Mouse (Mus musculus) liver, embryonic 11.5 days (tissue): Measurements from ENCODE around the gene Tnnc2. TPM values are rescaled to one million over a fixed set of nuclear protein-coding genes. Genes with fewer than 3 reads are reported as not detected.

Experiments
- ATAC-seq: fragments of 200-750 bp; cut with Nextera tagmentation; replicated peaks from 2 replicates; pipeline ENCODE4 v1.8.0; 2017; ENCODE audit warnings: moderate number of reproducible peaks, mild to moderate bottlenecking, moderate TSS enrichment, moderate library complexity; ENCODE audit not compliant: low FRiP score
- DNase-seq: peaks from one replicate; pipeline ENCODE4 v3.0.0-alpha.2; 2017; ENCODE audit warnings: low spot score
- H3K27ac ChIP-seq: fragments of 300-500 bp; sonication (generic); 2 replicates; pipeline ENCODE4 v1.5.1; 2014; ENCODE audit warnings: mild to moderate bottlenecking, low read depth, low read length, control low read depth
- H3K27me3 ChIP-seq: fragments of 300-500 bp; sonication (generic); replicated peaks from 2 replicates; pipeline ENCODE4 v1.6.1; 2014; ENCODE audit warnings: low read length, mixed read lengths; ENCODE audit not compliant: control insufficient read depth, insufficient read depth
- H3K36me3 ChIP-seq: fragments of 300-500 bp; sonication (generic); 2 replicates; pipeline ENCODE4 v1.6.1; 2014; ENCODE audit warnings: mild to moderate bottlenecking, low read length, moderate library complexity, mixed read lengths; ENCODE audit not compliant: control insufficient read depth, insufficient read depth
- H3K4me1 ChIP-seq: fragments of 300-500 bp; sonication (generic); replicated peaks from 2 replicates; pipeline ENCODE4 v1.6.1; 2014; ENCODE audit warnings: low read length, mixed read lengths; ENCODE audit not compliant: control insufficient read depth, insufficient read depth
- H3K4me2 ChIP-seq: fragments of 300-500 bp; sonication (generic); 2 replicates; pipeline ENCODE4 v1.6.1; 2014; ENCODE audit warnings: mild to moderate bottlenecking, control low read depth, moderate library complexity
- H3K4me3 ChIP-seq: fragments of 300-500 bp; sonication (generic); 2 replicates; pipeline ENCODE4 v1.5.1; 2014; ENCODE audit warnings: low read depth, low read length, control low read depth
- H3K9ac ChIP-seq: fragments of 300-500 bp; sonication (generic); 2 replicates; pipeline ENCODE4 v1.6.1; 2014; ENCODE audit warnings: low read depth, low read length, control low read depth
- H3K9me3 ChIP-seq: fragments of 300-500 bp; sonication (generic); 2 replicates; pipeline ENCODE4 v1.6.1; 2016; ENCODE audit warnings: low read length, inconsistent platforms, mixed read lengths; ENCODE audit not compliant: control insufficient read depth
- WGBS: fragments of 180-500 bp; shearing (Covaris S2); extraction: QIAGEN DNeasy Blood & Tissue Kit; methylation state at CpG from one replicate; pipeline ENCODE4 v1.1.7; 2014; 5-methylcytosine and 5-hydroxymethylcytosine counted together
- polyA plus RNA-seq: library from polyadenylated mRNA; unstranded; fragments of >200 nt; fragmentation: Nextera tagmentation; extraction: Ambion mirVana; gene quantifications from 2 replicates; pipeline ENCODE4 v1.2.1, GENCODE M21; 2014

Gene Tnnc2
- polyA plus RNA-seq, 1 experiment from 2014 or later, result 0.47 TPM

DNA sequence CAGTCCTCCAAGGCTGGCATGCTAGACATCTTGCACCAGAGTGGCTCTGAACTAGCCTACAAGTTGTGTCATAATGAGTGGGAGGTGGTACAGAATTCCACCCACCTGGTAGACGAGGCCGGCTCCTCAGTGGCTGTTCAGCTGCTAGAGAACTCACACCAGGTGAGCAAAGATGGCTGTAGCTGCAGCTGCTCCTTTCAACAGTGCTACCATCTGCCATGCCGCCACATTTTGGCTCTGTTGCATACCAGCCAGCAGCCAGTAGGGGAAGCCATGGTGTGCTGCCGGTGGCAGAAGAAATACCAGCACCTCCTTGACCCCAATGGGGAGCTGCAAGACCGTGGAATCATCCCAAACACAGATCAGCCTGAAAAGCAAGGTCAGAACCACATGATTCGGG is 41.3 kb upstream of the Tnnc2 start:
- ATAC-seq, result no peak
- WGBS, result 87% methylated on average over 6 of the region's 6 CpGs
- Histone ChIP-seq H3K4me2 (no peak overlapping the region), H3K27me3 (no peaks in the 10 kb centered on the region), H3K4me1 (peaks cover 7% of the 10 kb centered on the region), H3K9ac (no peak overlapping the region), H3K9me3 (no peaks in the 10 kb centered on the region), H3K4me3 (no peak overlapping the region), H3K36me3 (peaks cover 10% of the 10 kb centered on the region), H3K27ac (no peak overlapping the region)
- DNase-seq, result no peak

DNA sequence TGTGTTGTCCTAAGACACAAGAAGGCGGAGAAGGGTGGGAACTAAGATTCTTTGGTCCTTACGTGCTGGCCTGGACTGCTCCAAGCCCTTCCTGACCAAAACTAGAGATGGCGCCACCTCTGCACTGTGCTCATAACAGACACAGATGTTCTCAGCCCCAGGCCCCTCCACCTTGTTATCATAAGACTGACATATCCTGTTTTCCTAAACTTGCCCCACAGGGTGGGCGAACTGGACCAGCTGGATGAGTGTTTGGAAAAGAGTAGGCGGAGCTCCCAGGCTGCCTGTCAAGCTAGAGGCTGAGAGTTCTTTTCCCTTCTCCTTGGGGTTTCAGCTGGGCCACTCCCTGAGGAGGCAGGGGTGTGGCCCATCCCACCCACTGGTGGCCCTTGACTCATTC is 37.9 kb upstream of the Tnnc2 start:
- DNase-seq (no peak), ATAC-seq (no peak)
- 0 out of 2 replicates have a peak overlapping the region, but pooled peaks have one; percentile 5 for H3K27ac ChIP-seq

DNA sequence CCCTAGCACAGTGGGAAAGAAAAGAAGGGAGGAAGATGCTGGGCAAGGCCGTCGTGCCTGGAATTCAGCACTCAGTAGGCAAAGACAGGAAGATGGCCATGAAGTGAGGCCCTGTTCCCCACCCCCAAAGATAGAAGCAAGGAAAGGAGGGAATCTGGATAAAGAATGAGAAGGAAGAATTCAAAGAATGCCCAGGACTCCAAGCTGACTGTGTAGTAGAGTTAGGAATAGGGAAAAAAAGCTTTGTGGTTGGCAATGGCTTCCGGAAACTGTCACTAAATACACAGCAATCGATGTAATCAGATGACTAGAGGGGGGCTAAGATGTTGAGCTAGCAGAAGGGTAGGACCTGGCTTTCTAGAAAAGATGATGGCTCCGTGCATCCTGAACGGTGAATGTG is 37.4 kb upstream of the Tnnc2 start:
- Histone ChIP-seq H3K4me2 (no peak overlapping the region), H3K36me3 (0 out of 2 replicates have a peak, but pooled peaks cover 3% of the 10 kb centered on the region), H3K27me3 (no peaks in the 10 kb centered on the region), H3K9me3 (no peaks in the 10 kb centered on the region), H3K4me3 (no peak overlapping the region), H3K27ac (no peak overlapping the region), H3K9ac (no peak overlapping the region), H3K4me1 (peaks cover 6% of the 10 kb centered on the region; the same call in 1 of the 2 replicates)
- ATAC-seq (no peak), DNase-seq (no peak)
- 80% methylated on average over 6 of the region's 6 CpGs for WGBS

More for the DNA sequence above, 37.9 kb upstream of the Tnnc2 start:
- no peaks in the 10 kb centered on the region for H3K27me3 ChIP-seq
- H3K4me2 ChIP-seq, result no peak overlapping the region
- H3K9ac ChIP-seq, result no peak overlapping the region
- H3K4me3 ChIP-seq, result no peak overlapping the region
- WGBS, result 80% methylated on average over 5 of the region's 5 CpGs
- H3K9me3 ChIP-seq, result no peaks in the 10 kb centered on the region
- 0 out of 2 replicates have a peak, but pooled peaks cover 2% of the 10 kb centered on the region for H3K36me3 ChIP-seq
- H3K4me1 ChIP-seq, result peaks cover 6% of the 10 kb centered on the region; the same call in 1 of the 2 replicates

DNA sequence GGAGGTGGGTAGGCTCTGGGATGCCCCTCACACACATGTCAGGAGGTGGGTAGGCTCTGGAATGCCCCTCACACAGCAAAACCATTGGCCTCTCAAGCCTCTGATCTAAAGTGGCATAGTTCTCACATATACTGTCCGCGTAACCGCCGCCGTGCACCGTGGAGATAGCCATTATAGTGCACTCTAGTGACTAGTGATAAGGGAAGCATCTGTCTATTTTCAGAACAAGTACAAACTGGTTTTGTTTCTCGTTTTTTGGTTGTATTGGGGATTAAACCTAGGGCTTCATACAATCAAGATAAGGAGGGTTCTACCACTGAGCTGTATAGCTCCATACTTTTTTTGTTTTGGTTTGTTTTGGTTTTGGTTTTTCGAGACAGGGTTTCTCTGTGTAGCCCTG is 36.1 kb upstream of the Tnnc2 start:
- H3K36me3 ChIP-seq, result 0 out of 2 replicates have a peak, but pooled peaks cover 3% of the 10 kb centered on the region
- 0 out of 2 replicates have a peak overlapping the region, but pooled peaks have one; percentile 57 for H3K27ac ChIP-seq
- no peak for DNase-seq
- H3K27me3 ChIP-seq, result no peaks in the 10 kb centered on the region
- peaks cover 6% of the 10 kb centered on the region; the same call in 1 of the 2 replicates for H3K4me1 ChIP-seq
- H3K4me3 ChIP-seq, result no peak overlapping the region
- 70% methylated on average over 8 of the region's 8 CpGs for WGBS
- H3K9ac ChIP-seq, result no peak overlapping the region
- ATAC-seq, result peak; percentile 74
- no peak overlapping the region for H3K4me2 ChIP-seq
- no peaks in the 10 kb centered on the region for H3K9me3 ChIP-seq

DNA sequence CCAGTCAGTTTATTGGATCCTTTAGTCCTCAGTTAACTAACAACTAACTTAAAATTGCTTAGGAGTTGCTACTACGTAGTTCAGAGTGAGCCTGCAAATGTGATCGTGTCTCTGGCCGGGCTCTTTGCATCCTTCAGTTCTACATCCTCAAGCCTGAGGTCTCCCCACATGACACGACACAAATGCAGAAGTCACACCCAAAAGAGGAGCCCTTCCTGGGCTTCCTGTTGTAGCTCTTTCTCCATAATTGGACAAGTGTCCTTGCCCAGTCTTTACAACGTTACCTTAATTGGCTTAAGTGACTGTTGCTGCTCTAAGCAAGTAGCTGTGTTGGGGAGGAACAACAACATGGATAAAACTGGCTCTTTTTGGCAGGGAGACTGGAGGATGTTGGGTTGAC is 35.6 kb upstream of the Tnnc2 start:
- peaks cover 6% of the 10 kb centered on the region; the same call in 1 of the 2 replicates for H3K4me1 ChIP-seq
- no peak overlapping the region for H3K4me2 ChIP-seq
- 0 out of 2 replicates have a peak, but pooled peaks cover 3% of the 10 kb centered on the region for H3K36me3 ChIP-seq
- no peaks in the 10 kb centered on the region for H3K27me3 ChIP-seq
- DNase-seq (no peak), ATAC-seq (peak; percentile 35; the same call in 1 of the 2 replicates)
- WGBS, result 70% methylated on average over 5 of the region's 5 CpGs
- no peaks in the 10 kb centered on the region for H3K9me3 ChIP-seq
- no peak overlapping the region for H3K4me3 ChIP-seq
- no peak overlapping the region for H3K9ac ChIP-seq
- 0 out of 2 replicates have a peak overlapping the region, but pooled peaks have one; percentile 57 for H3K27ac ChIP-seq

DNA sequence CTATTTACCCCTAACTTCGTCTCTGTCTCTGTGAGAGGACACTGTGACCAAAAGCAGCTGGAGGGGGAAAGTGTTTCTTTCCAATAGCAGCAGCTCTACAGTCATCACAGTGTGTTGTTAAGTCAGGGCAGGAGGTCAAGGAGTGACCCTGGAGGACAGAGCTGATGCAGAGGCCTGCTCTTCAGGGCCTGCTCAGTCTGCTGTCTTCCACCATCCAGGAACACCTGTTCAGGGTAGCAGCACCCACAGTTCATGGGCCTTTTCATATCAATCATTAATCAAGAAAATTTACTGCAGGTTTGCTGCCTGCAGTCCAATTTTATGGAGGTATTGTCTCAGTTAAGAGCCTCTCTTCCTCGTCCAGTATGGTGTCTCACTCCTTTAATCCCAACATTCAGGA is 33.8 kb upstream of the Tnnc2 start:
- H3K4me3 ChIP-seq, result no peak overlapping the region
- H3K4me1 ChIP-seq, result peaks cover 6% of the 10 kb centered on the region; the same call in 1 of the 2 replicates
- H3K4me2 ChIP-seq, result no peak overlapping the region
- H3K9ac ChIP-seq, result no peak overlapping the region
- no peaks in the 10 kb centered on the region for H3K9me3 ChIP-seq
- no peaks in the 10 kb centered on the region for H3K27me3 ChIP-seq
- WGBS, result 67% methylated on average over 2 of the region's 2 CpGs
- H3K27ac ChIP-seq, result no peak overlapping the region
- no peak for DNase-seq
- peaks cover 4% of the 10 kb centered on the region; the same call in 1 of the 2 replicates for H3K36me3 ChIP-seq
- no peak for ATAC-seq

DNA sequence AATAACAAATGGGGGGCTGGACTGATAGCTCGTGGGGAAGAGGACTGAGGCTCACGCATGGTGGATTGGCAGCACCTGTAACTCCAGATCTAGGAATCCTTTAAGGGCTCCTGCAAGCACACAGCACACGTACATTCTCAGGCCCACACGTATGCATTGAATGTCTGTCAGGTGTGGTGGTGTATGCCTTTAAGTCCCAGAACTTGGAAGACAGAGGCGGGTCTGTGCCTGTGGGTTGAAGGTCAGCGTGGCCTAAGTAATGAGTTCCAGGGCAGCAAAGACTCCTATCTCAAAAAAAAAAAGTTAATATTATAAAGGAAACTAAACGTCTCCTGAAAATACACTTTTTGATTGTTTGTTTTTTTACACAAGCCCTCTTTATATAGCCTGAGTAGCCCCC is 26.8 kb upstream of the Tnnc2 start:
- Histone ChIP-seq H3K4me1 (peaks cover 12% of the 10 kb centered on the region), H3K27ac (no peak overlapping the region), H3K9me3 (no peaks in the 10 kb centered on the region), H3K9ac (0 out of 2 replicates have a peak overlapping the region, but pooled peaks have one; percentile 17), H3K36me3 (peaks cover 2% of the 10 kb centered on the region; the same call in 1 of the 2 replicates), H3K4me2 (peak overlapping the region; percentile 78), H3K27me3 (no peaks in the 10 kb centered on the region), H3K4me3 (peak overlapping the region; percentile 90; the same call in 1 of the 2 replicates)
- WGBS, result 79% methylated on average over 7 of the region's 7 CpGs
- no peak for ATAC-seq
- DNase-seq, result no peak

DNA sequence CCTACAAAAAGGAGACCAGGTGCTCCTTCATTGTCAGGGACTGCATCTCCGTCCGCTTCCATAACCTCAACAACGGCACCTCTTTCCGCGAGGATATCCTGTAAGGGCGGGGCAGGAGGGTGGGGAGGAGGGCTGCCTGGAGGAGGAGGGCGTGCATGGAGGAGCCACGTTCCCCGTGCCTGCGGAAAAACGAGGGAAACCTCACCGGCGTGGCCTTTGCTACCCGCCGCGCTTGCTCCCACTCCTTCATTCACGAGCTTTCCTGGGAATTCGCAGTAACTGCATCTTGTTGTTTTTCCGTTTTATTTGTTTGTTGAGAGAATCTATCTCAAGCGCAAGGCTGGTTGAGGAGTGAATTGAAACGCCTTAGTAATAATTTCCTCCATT is 25.6 kb upstream of the Tnnc2 start:
- WGBS, result under 1% methylated on average over 21 of the region's 21 CpGs

More for the DNA sequence above, 25.6 kb upstream of the Tnnc2 start:
- ATAC-seq, result peak; percentile 75
- Histone ChIP-seq H3K27me3 (no peaks in the 10 kb centered on the region), H3K9me3 (no peaks in the 10 kb centered on the region), H3K4me1 (peaks cover 12% of the 10 kb centered on the region), H3K4me2 (peak overlapping the region; percentile 78), H3K4me3 (peak overlapping the region; percentile 90), H3K9ac (peak overlapping the region; percentile 80), H3K27ac (peak overlapping the region; percentile 81), H3K36me3 (peaks cover 7% of the 10 kb centered on the region; the same call in 1 of the 2 replicates)
- DNase-seq, result no peak
